Mouse (Mus musculus) lung, adult 2 months (tissue): Measurements from ENCODE around the gene Kars. TPM values are rescaled to one million over a fixed set of nuclear protein-coding genes. Genes with fewer than 3 reads are reported as not detected.

Source experiments
- DNase-seq: peaks from one replicate; pipeline ENCODE4 v3.0.0; 2022
- H3K4me1 ChIP-seq: fragments of 200-500 bp; 2 replicates; pipeline ENCODE4 v1.6.1; 2011; ENCODE audit warnings: low read length; ENCODE audit not compliant: control insufficient read depth, insufficient read depth
- H3K4me3 ChIP-seq: fragments of 200-500 bp; replicated peaks from 2 replicates; pipeline ENCODE3; 2011; ENCODE audit warnings: low read depth, mild to moderate bottlenecking, control low read depth, low read length; ENCODE audit errors: extremely low read depth
- CTCF ChIP-seq: fragments of 200-500 bp; IDR thresholded peaks from 2 replicates; pipeline ENCODE4 v1.5.1; 2011; ENCODE audit warnings: mild to moderate bottlenecking, low read length, control low read depth; ENCODE audit not compliant: insufficient read depth
- POLR2A ChIP-seq: fragments of 200-500 bp; IDR thresholded peaks from 2 replicates; pipeline ENCODE4 v1.6.1; 2011; ENCODE audit warnings: low read depth, mild to moderate bottlenecking, control low read depth, low read length, borderline replicate concordance; ENCODE audit errors: extremely low read depth
- WGBS: fragments of 180-500 bp; shearing (Covaris S2); methylation state at CpG from one replicate; pipeline ENCODE4 v1.1.7; 2018; 5-methylcytosine and 5-hydroxymethylcytosine counted together
- polyA plus RNA-seq: library from polyadenylated mRNA; depleted of rRNA; stranded (reverse); fragments of >200 nt; gene quantifications from 2 replicates; pipeline ENCODE4 v1.2.3, GENCODE M21; 2012

Gene Kars
- polyA plus RNA-seq, 1 experiment, result 42.2 TPM

DNA sequence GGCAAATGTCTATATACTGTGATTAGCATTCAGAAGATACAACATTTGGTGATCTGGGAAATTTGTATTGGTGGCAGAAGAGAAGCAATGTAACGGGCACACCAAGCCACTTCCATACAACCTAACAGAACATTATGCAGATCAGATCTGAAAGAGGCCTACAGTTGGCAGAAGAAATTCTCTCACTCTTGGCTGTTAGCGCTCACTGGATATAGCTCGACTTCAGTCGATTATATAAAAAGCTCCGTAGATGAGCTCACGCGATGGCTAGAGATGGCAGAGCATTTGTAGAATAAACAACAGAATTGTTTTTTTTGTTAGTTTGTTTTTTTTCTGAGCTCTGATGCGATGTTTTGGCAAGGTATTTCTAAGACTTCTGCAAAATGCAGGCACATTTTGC lies 19.8 kb downstream of the Kars start:
- TF ChIP-seq CTCF (no peak), POLR2A (no peak)
- Histone ChIP-seq H3K4me3 (no peak overlapping the region), H3K4me1 (no peaks in the 10 kb centered on the region)
- no peak for DNase-seq
- WGBS, result 54% methylated on average over 8 of the region's 8 CpGs

DNA sequence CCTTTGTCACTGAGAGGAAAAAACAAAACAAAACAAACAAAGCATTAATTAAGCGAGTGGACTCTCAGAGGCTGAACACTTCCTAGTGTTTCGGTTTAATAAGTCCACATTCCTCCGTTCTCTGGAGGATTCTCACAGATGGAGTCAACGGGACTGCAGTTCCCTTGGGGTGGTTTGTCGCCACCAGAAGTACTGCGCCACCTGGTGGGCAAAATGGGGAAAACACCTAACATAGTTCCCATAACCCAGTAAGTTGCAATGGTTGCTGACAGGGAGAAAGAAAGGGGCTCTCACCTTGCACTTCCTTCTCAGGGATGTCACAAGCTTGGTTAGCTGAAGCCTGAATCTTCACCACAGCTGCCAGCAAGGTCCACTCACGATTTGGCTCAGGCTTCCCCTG lies 21.2 kb downstream of the Kars start:
- 5% methylated on average over 7 of the region's 7 CpGs for WGBS
- peak; percentile 88 for TF ChIP-seq CTCF
- TF ChIP-seq POLR2A, result no peak
- DNase-seq, result peak; percentile 75
- Histone ChIP-seq H3K4me1 (no peaks in the 10 kb centered on the region), H3K4me3 (no peak overlapping the region)

DNA sequence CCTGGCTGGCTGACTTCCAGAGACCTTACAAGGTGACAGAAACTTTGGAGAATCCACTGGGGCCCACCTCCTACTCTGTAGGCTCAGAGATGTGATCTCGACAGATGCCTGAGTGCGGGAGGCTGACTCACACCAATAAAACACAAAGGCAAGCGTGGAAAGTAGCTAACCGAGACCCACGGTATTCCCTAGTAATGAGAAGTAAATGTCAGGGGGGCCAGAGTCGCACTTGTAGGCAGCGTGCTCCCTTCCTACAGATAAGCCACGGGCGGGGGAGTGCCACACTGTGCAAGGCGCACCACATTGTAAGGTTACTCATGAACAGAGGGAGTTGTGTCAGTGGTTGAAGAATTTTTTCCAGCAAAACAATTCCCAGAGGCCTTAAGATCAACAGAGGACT lies 26.6 kb downstream of the Kars start:
- 74% methylated on average over 10 of the region's 10 CpGs for WGBS
- TF ChIP-seq POLR2A (no peak), CTCF (no peak)
- H3K4me1 ChIP-seq, result no peaks in the 10 kb centered on the region
- H3K4me3 ChIP-seq, result no peak overlapping the region
- no peak for DNase-seq

DNA sequence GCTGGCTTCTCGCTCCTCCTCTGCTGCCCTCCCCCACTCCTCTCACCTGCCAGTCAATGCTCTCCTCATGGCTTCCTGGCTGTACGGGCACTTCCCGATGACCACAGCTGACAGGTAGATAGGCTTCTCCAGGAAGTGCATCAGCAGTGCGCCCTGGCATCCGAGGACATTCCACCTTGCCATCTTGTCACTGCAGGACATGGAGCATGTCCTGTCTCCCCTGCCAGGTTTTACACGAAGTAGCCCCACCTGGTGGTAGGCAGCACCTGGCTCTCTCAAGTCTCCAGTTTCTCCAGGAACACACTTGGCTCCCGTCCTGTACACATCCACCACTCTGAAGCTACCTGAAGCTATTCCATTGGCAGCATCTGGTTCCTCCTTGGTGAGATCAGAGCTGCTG lies 29.0 kb downstream of the Kars start:
- WGBS, result 71% methylated on average over 7 of the region's 7 CpGs
- DNase-seq, result no peak

DNA sequence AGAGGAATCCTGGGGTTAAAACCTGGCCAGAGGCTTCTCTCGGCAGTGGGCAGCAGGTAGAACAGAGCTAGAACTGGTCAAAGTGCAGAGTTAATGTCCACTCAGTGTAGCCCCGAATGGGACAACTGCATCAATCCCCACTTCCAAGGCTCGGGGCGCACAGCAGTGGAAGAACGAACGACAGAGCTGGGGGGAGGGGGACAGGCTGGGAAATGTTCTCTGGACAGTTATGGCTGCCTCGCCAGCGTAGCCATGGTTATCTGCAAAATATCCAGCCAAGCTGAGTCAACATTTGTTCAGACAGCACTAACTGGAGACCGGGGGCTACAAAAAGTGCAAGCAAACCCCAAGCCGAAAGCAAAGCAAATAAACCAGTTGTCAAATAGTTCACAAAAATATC lies 33.0 kb downstream of the Kars start:
- Histone ChIP-seq H3K4me3 (no peak overlapping the region), H3K4me1 (no peaks in the 10 kb centered on the region)
- WGBS, result 76% methylated on average over 10 of the region's 10 CpGs
- TF ChIP-seq POLR2A (no peak), CTCF (no peak)
- no peak for DNase-seq

More for the DNA sequence above, 29.0 kb downstream of the Kars start:
- TF ChIP-seq CTCF (peak; percentile 10; the same call in 1 of the 2 replicates), POLR2A (no peak)
- H3K4me3 ChIP-seq, result no peak overlapping the region
- no peaks in the 10 kb centered on the region for H3K4me1 ChIP-seq

DNA sequence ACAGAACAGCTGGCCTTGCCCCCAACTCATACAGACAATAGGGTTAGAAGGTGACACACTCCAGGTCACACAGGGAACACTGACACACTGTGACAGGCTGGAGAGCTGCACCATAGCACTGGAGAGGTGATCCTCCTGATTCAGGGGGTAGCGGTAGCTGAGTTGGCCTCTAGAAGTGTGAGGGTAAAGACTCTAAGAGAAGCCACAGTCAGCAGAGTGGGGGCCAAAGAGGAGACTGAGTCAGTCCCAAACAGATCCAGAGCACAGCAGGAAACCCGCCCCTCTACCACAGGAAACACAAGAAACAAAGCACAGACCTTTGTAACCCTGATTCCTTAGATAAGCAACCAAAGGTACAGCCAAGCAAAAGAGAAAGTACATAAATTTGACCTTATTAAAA lies 34.8 kb downstream of the Kars start:
- TF ChIP-seq CTCF (no peak), POLR2A (no peak)
- H3K4me1 ChIP-seq, result no peaks in the 10 kb centered on the region
- no peak for DNase-seq
- 61% methylated on average over 2 of the region's 2 CpGs for WGBS
- no peak overlapping the region for H3K4me3 ChIP-seq

DNA sequence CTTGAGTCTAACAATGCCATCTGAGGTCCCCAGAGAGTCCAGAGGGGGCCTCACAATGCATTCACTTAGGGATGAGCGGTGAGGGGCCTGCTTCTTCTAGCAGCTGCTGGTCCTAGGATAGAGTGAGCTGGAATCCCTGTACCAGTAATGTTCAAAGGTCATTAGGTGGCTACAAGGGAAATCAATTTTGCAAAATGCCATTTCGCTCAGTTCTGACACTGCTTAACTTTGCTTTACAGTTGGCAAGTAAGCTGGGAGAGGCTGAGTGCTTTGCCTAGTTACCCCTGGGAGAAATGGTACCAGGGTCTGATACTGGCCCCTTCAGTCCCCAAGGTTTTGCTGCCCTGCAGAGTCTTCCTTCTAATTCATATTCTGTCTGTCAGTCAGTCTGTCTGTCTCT lies 35.4 kb downstream of the Kars start:
- no peak for DNase-seq
- no peak overlapping the region for H3K4me3 ChIP-seq
- TF ChIP-seq POLR2A (no peak), CTCF (no peak)
- no peaks in the 10 kb centered on the region for H3K4me1 ChIP-seq
- WGBS, result 97% methylated on average over 2 of the region's 2 CpGs

DNA sequence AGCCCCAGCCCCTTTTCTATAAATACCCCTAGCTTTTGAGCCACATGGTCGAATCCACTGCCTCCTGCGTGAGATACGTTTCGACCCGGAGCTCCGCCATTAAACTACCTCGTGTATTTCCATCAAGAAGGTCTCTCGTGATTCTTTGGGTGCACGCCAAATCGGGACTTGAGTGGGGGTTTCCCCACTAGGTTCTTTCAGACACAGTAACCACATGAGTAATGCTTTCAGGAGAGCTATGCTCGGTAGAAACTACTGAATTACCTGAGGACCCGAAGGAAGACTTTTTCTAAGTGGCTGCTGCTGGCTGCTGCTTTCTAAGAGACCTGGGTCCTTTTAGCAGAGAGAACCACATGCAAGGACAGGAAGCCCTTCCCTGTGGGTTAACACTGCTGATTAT lies 37.0 kb downstream of the Kars start:
- WGBS, result 92% methylated on average over 12 of the region's 12 CpGs

DNA sequence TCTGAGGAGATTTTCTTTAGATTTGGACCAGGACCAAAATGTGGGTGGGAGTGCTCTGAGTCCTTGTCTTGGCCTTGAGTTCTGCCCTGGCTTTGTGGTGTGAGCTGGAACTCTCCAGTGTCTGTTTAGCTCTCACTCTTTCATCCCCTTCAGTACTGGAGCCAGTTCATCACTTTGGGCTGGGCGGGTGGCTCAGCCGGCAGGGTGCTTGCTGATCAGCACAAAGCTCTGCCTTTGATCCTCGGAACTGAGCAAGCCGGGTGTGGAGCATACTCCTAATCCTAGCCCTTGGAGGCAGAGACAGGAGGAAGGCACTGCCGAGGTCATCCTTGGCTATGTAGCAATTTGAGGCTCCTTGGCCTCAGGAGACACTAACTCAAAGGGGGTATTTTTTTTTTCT lies 42.1 kb downstream of the Kars start:
- Histone ChIP-seq H3K4me1 (no peaks in the 10 kb centered on the region), H3K4me3 (no peak overlapping the region)
- DNase-seq, result no peak
- TF ChIP-seq CTCF (no peak), POLR2A (no peak)
- 57% methylated on average over 5 of the region's 5 CpGs for WGBS

More for the DNA sequence above, 37.0 kb downstream of the Kars start:
- DNase-seq, result no peak
- Histone ChIP-seq H3K4me3 (no peak overlapping the region), H3K4me1 (no peaks in the 10 kb centered on the region)
- TF ChIP-seq CTCF (no peak), POLR2A (no peak)

DNA sequence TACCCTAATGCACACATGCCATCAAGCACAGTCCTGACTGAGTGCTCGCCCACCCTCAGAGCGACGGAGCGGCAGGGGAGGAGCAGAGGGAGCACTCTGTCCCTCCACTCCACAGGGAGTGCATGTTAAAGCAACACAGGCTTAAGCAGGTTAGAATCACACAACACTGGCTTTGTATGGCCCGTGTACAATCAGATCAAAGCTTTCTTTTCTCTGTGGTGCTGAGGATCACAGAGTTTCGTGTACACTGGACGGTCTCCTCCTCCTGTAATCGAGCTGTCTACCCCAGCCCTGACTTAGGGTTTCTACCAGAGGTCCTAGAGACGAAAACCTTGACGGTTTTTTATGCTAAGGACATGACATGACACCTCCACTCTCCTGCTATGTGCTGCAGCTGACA lies 42.6 kb downstream of the Kars start:
- H3K4me1 ChIP-seq, result no peaks in the 10 kb centered on the region
- WGBS, result 86% methylated on average over 10 of the region's 10 CpGs
- no peak for DNase-seq
- TF ChIP-seq POLR2A (no peak), CTCF (no peak)
- no peak overlapping the region for H3K4me3 ChIP-seq

DNA sequence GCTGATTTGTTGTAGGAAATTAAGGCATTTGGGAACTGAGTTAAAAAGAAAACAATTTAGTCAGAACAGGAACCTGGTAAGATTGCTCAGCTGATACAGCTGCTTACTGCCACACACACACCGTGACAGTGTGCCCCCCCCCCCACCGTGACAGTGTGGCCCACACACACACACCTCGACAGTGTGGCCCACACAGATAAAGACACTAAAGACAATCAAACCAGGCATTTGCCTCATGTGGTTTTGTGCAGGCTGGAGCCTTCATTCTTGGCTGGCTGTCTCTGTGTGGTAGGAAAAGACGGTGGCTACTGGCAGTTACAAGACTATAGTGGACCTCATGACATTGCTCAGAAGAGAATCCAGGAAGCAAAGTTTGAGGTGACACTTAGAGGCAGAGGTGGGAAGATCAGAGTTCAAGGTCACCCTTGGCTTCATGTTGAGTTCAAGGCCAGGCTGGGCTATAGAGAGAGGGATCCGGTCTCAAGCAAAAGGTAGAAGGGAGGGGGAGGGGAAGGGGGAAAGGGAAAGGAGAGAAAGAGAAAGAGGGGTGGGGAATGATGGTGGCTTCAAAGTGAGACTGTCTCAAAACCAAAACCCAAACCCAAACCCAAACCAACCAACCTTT lies 43.8 kb downstream of the Kars start:
- no peak for DNase-seq
- no peak for TF ChIP-seq POLR2A
- no peak for TF ChIP-seq CTCF
- 78% methylated on average over 5 of the region's 5 CpGs for WGBS
- Histone ChIP-seq H3K4me3 (no peak overlapping the region), H3K4me1 (no peaks in the 10 kb centered on the region)
